ENCODE assay signal across 8 mouse cellular contexts in the genomic region with DNA sequence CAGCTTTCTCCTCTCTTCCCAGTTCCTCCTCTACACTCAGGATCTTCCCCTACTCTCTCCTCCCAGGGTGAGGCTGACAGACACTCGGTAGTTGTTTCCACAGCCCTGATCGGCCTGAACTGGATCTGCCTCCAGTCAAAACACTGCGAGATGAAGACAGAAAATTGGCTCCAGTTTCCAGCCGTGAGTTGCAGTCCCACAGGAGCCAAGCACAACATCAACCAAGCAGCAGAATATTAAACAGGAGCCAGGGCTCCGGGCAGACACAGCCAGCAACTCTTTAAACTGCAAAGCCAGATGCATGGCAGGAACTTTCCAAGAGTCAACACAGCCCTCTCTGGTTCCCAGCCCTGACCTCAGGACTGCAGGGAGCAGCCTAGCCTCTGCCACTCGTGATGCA. TPM values are rescaled to one million over a fixed set of nuclear protein-coding genes. Genes with fewer than 3 reads are reported as not detected.
A peak's percentile ranks its signal among the peaks of the same experiment; 100 is the strongest.
DNase-seq lines count a peak whose midpoint lies in the region; ATAC-seq and TF ChIP-seq lines count a peak whose summit lies in the region.

No protein-coding gene starts in this region.

- TF ChIP-seq POLR2A in brain, embryonic 14.5 days (IDR thresholded peaks at IDR 0.05; ENCODE audit: borderline replicate concordance, extremely low read depth, insufficient read depth, insufficient read length, poor library complexity, severe bottlenecking): no peak

- H3K4me1 ChIP-seq in heart, embryonic 13.5 days: peaks cover 56% of the 10 kb centered on the region
- peaks cover 63% of the 10 kb centered on the region for H3K4me1 ChIP-seq in kidney, embryonic 15.5 days
- peaks cover 50% of the 10 kb centered on the region for H3K4me1 ChIP-seq in midbrain, embryonic 15.5 days

- ATAC-seq in heart, embryonic 13.5 days (ENCODE audit: extremely low read depth, insufficient number of reproducible peaks, low FRiP score, low TSS enrichment): peak; percentile 52; the same call in 1 of the 2 replicates
- ATAC-seq in kidney, embryonic 15.5 days (replicated peaks; ENCODE audit: low FRiP score): no peak
- peak; percentile 27; the same call in 1 of the 2 replicates for ATAC-seq in midbrain, embryonic 15.5 days (replicated peaks)

- no peaks in the 10 kb centered on the region for H3K9me3 ChIP-seq in heart, embryonic 13.5 days
- H3K9me3 ChIP-seq in kidney, embryonic 15.5 days (replicated peaks): no peaks in the 10 kb centered on the region
- H3K9me3 ChIP-seq in midbrain, embryonic 15.5 days: no peaks in the 10 kb centered on the region

- peak overlapping the region; percentile 91 for H3K4me2 ChIP-seq in heart, embryonic 13.5 days
- H3K4me2 ChIP-seq in kidney, embryonic 15.5 days: peak overlapping the region; percentile 95
- H3K4me2 ChIP-seq in midbrain, embryonic 15.5 days: peak overlapping the region; percentile 89

- 4% methylated on average over 6 of the region's 6 CpGs for WGBS in heart, embryonic 13.5 days
- WGBS in kidney, embryonic 15.5 days: 12% methylated on average over 6 of the region's 6 CpGs
- WGBS in midbrain, embryonic 15.5 days: 6% methylated on average over 6 of the region's 6 CpGs

- DNase-seq in brain, embryonic 14.5 days (ENCODE audit: low read depth): peak; percentile 94
- DNase-seq in fat pad, adult 2 months (ENCODE audit: extremely low read depth, low read depth, low spot score): peak; percentile 79
- DNase-seq in layer of hippocampus, adult 18-20 months (ENCODE audit: low spot score in 2 of 2): no peak
- DNase-seq in thymus, postnatal 10 days (ENCODE audit: low spot score in 2 of 2): no peak
- no peak for DNase-seq in right cerebral cortex, postnatal 25 days

- H3K9ac ChIP-seq in heart, embryonic 13.5 days: peak overlapping the region; percentile 54
- peak overlapping the region; percentile 7; the same call in 1 of the 2 replicates for H3K9ac ChIP-seq in kidney, embryonic 15.5 days
- H3K9ac ChIP-seq in midbrain, embryonic 15.5 days: peak overlapping the region; percentile 27

- no peak for TF ChIP-seq CTCF in brain, embryonic 14.5 days (IDR thresholded peaks at IDR 0.05; ENCODE audit: borderline replicate concordance, extremely low read depth, insufficient read depth, insufficient read length)

- H3K27ac ChIP-seq in heart, embryonic 13.5 days (replicated peaks): peak overlapping the region; percentile 87
- peak overlapping the region; percentile 61 for H3K27ac ChIP-seq in kidney, embryonic 15.5 days
- H3K27ac ChIP-seq in midbrain, embryonic 15.5 days: peak overlapping the region; percentile 73

- peaks cover 50% of the 10 kb centered on the region for H3K27me3 ChIP-seq in heart, embryonic 13.5 days (replicated peaks)
- peaks cover 18% of the 10 kb centered on the region for H3K27me3 ChIP-seq in kidney, embryonic 15.5 days
- H3K27me3 ChIP-seq in midbrain, embryonic 15.5 days (replicated peaks): no peaks in the 10 kb centered on the region

- peaks cover 38% of the 10 kb centered on the region for H3K36me3 ChIP-seq in heart, embryonic 13.5 days
- peaks cover 31% of the 10 kb centered on the region for H3K36me3 ChIP-seq in kidney, embryonic 15.5 days
- H3K36me3 ChIP-seq in midbrain, embryonic 15.5 days (replicated peaks): peaks cover 14% of the 10 kb centered on the region

- H3K4me3 ChIP-seq in heart, embryonic 13.5 days: peak overlapping the region; percentile 19; the same call in 1 of the 2 replicates
- no peak overlapping the region; the same call in 1 of the 2 replicates for H3K4me3 ChIP-seq in kidney, embryonic 15.5 days (replicated peaks)
- H3K4me3 ChIP-seq in midbrain, embryonic 15.5 days: peak overlapping the region; percentile 11; the same call in 1 of the 2 replicates

RNA-seq across cellular contexts. Expression of gene Sertad4, which starts 3.9 kb away (rescaled TPM):
- polyA plus RNA-seq in brain, embryonic 14.5 days (2012; rRNA removed): 32.5 and 38.7 TPM in 2 replicates
- polyA plus RNA-seq in heart, embryonic 13.5 days (2015; fragmentation: Nextera tagmentation; extraction: Ambion mirVana): 13.7 and 14.2 TPM in 2 replicates
- 22.9 TPM in 2 replicates for polyA plus RNA-seq in kidney, embryonic 15.5 days (2015; fragmentation: Nextera tagmentation; extraction: Ambion mirVana)
- 30.4 and 30.7 TPM in 2 replicates for polyA plus RNA-seq in midbrain, embryonic 15.5 days (2015; fragmentation: Nextera tagmentation; extraction: Ambion mirVana)
- total RNA-seq in layer of hippocampus, adult 18-20 months (2021): 10 to 100 TPM; 12.8 to 13.5 TPM

Comparison
In these comparisons a context has a peak if more than half of its experiments do, and no peak if none do; other contexts are left out.
1. DNase-seq: peak in brain, embryonic 14.5 days (single experiment) and fat pad, adult 2 months (single experiment); none in layer of hippocampus, adult 18-20 months (0 of 2), thymus, postnatal 10 days (0 of 2) and right cerebral cortex, postnatal 25 days (single experiment).
2. Peak in every context shown above with its lines, with median percentiles within 50 percentile points of each other: H3K27ac ChIP-seq, H3K4me2 ChIP-seq and H3K9ac ChIP-seq.